Mouse (Mus musculus): ENCODE results near the gene Adam15. TPM values are rescaled to one million over a fixed set of nuclear protein-coding genes. Genes with fewer than 3 reads are reported as not detected.

Adam15 gene
- polyA plus RNA-seq, 1 experiment from 2014 or later: 61.1 TPM

DNA sequence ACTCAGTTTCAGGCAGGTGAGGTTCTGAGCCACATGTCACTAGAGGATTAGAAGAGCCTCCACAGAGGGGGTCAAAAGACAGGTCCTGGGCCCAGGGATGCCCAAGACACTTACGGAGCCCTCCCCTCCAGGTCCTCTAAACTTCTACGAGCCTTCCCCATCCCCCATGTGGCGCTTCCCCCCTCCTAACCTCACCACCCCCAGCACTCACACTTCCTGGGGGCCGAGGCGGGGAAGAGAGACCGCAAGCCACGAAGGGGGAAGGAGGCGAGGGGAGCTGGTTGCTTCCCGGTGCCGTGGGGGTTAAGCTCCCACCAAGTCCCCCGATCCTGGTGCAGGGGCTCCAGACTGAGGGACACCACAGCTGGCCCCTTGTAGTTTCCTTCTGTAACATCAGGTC, 35.7 kb upstream of the Adam15 start:
- Histone ChIP-seq H3K27me3 (ENCODE audit: control insufficient read depth, insufficient read depth, low read length) (no peaks in the 10 kb centered on the region), H3K36me3 (ENCODE audit: control insufficient read depth, insufficient read depth, low read length) (0 out of 2 replicates have a peak, but pooled peaks cover 2% of the 10 kb centered on the region), H3K4me1 (ENCODE audit: control insufficient read depth, insufficient read depth, low read length) (peaks cover 47% of the 10 kb centered on the region), H3K27ac (ENCODE audit: low read length) (peak overlapping the region; percentile 95), H3K4me2 (ENCODE audit: low read depth, low read length) (peak overlapping the region; percentile 35; the same call in 1 of the 2 replicates), H3K4me3 (replicated peaks; ENCODE audit: low read length) (no peak overlapping the region), H3K9me3 (replicated peaks; ENCODE audit: control insufficient read depth, low read length) (no peaks in the 10 kb centered on the region), H3K9ac (ENCODE audit: low read length) (peak overlapping the region; percentile 64)
- WGBS: 34% methylated on average over 11 of the region's 11 CpGs
- no peak for ATAC-seq (ENCODE audit: insufficient read depth, low FRiP score)

DNA sequence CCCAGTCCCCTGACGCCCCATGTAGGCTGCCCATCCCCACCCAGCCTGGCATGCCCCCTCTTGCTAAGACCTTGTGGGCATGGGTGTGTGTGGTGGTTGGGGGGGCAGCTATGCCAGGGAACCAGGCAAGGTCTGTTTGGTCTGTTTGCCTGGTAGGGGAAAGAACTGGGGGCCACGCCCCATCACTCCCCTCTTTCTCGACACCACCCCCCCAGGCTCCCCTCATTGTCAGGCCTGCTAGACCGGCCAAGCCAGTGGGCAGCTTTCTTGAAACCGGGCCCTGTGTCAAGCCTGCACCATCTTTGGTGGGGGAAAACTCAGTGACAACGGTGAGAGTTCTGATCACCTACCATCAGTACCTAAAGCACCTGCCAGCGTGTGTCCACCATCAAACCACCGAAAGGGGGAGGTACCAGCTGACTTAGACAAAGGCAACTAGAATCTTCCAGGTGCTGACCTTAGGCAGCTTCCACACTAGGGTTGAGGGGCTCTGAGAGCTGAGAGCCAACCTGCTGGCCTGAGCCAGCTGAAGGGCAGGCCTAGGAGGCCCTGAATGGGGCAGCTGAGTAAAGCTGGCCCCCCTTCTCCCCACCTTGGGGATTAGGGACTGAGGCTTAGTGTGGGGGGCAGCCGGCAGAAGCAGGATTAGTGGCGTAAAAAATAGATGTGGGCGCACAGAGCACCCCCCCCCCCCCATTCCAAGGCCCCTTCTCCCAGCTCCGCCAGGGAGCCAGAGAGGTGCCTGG, 34.7 kb upstream of the Adam15 start:
- Histone ChIP-seq H3K4me3 (replicated peaks; ENCODE audit: low read length) (no peak overlapping the region), H3K27me3 (ENCODE audit: control insufficient read depth, insufficient read depth, low read length) (no peaks in the 10 kb centered on the region), H3K27ac (ENCODE audit: low read length) (peak overlapping the region; percentile 80), H3K9me3 (replicated peaks; ENCODE audit: control insufficient read depth, low read length) (no peaks in the 10 kb centered on the region), H3K36me3 (ENCODE audit: control insufficient read depth, insufficient read depth, low read length) (peaks cover 11% of the 10 kb centered on the region; the same call in 1 of the 2 replicates), H3K9ac (ENCODE audit: low read length) (peak overlapping the region; percentile 64), H3K4me1 (ENCODE audit: control insufficient read depth, insufficient read depth, low read length) (peaks cover 39% of the 10 kb centered on the region), H3K4me2 (ENCODE audit: low read depth, low read length) (peak overlapping the region; percentile 35)
- WGBS: 61% methylated on average over 12 of the region's 12 CpGs
- ATAC-seq (ENCODE audit: insufficient read depth, low FRiP score): 0 out of 2 replicates have a peak, but pooled peaks have one; percentile 7

DNA sequence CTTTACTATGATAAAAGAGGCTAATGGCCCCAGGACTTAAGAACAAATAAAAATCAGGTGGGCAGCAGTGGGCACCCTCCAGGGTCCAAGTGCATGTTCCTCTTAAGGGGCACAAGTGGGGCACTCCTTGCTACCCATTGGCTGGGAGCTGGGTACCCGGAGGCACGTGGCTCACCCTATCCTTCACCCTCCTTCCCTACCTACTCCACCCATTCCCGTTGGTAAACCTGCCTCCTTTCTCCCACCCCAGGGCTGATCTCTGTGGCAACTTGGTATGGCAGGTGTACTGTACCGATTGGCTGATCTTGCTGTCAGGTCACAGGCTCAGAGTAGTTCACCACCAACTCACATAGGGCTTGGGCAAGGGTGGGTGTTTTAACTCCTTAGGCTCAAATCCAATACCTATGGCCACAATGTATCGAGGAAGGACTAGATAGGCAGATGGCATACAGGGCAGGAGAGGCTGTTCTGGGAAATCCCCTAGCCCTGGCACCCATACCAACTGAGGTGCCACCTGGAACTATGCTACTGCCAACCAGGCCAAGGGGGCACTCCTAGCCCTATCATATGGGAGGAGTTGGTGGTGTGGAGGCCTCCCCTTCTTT, 34.0 kb upstream of the Adam15 start:
- no peak overlapping the region for H3K4me2 ChIP-seq (ENCODE audit: low read depth, low read length)
- no peak for ATAC-seq (ENCODE audit: insufficient read depth, low FRiP score)
- WGBS: 75% methylated on average over 5 of the region's 5 CpGs
- H3K9ac ChIP-seq (ENCODE audit: low read length): peak overlapping the region; percentile 7; the same call in 1 of the 2 replicates
- H3K4me3 ChIP-seq (replicated peaks; ENCODE audit: low read length): no peak overlapping the region
- H3K27me3 ChIP-seq (ENCODE audit: control insufficient read depth, insufficient read depth, low read length): no peaks in the 10 kb centered on the region
- H3K27ac ChIP-seq (ENCODE audit: low read length): peak overlapping the region; percentile 62
- H3K36me3 ChIP-seq (ENCODE audit: control insufficient read depth, insufficient read depth, low read length): peaks cover 11% of the 10 kb centered on the region; the same call in 1 of the 2 replicates
- H3K9me3 ChIP-seq (replicated peaks; ENCODE audit: control insufficient read depth, low read length): no peaks in the 10 kb centered on the region
- peaks cover 39% of the 10 kb centered on the region for H3K4me1 ChIP-seq (ENCODE audit: control insufficient read depth, insufficient read depth, low read length)

GRCm38 (mm10) chr3:89382950-89383349, 33.2 kb upstream of the Adam15 start:
- Histone ChIP-seq H3K36me3 (ENCODE audit: control insufficient read depth, insufficient read depth, low read length) (peaks cover 11% of the 10 kb centered on the region; the same call in 1 of the 2 replicates), H3K9ac (ENCODE audit: low read length) (no peak overlapping the region), H3K27me3 (ENCODE audit: control insufficient read depth, insufficient read depth, low read length) (no peaks in the 10 kb centered on the region), H3K27ac (ENCODE audit: low read length) (no peak overlapping the region), H3K4me2 (ENCODE audit: low read depth, low read length) (no peak overlapping the region), H3K4me1 (ENCODE audit: control insufficient read depth, insufficient read depth, low read length) (peaks cover 40% of the 10 kb centered on the region), H3K9me3 (replicated peaks; ENCODE audit: control insufficient read depth, low read length) (no peaks in the 10 kb centered on the region), H3K4me3 (replicated peaks; ENCODE audit: low read length) (no peak overlapping the region)
- WGBS: 79% methylated on average over 5 of the region's 5 CpGs
- ATAC-seq (ENCODE audit: insufficient read depth, low FRiP score): no peak

DNA sequence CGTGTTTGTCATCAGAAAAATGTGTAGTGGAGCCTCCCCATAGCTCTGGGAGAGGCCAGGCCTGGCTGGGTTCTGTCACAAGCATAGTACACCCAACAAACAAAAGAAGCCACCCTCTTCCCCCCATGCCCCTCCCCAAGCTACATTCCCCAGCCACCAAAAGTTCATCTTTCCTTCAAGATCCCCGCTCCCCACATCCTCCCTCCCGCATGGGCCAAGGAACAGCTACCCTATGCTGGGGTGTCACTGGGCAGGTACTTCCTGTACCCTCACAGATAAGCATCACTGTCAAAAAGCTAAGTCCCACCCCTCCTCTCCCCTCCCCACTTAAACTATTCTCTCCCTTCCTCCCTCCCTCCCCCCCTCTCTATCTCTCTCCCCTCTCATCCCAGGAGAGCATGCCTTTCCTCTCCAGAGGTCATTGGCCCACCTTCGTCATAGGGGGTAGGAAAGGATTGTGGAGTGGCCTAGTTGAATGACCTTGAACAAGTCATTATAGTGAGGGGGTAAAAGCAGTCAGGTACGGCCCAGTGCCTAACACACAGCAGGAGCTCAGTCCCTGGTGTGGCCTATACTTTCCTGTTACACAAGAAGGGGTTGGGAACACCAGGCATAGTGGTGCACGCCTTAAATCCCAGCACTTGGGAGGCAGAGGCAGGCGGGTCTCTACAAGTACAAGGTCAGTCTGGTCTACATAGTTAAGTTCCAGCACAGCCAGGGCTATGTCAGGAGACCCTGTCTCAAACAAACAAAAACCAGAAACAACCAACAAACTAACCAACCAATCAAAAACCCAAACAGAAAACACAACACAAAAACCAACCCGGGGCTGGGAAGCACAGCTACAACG, 32.5 kb upstream of the Adam15 start:
- Histone ChIP-seq H3K4me1 (ENCODE audit: control insufficient read depth, insufficient read depth, low read length) (peaks cover 39% of the 10 kb centered on the region), H3K27ac (ENCODE audit: low read length) (no peak overlapping the region), H3K9ac (ENCODE audit: low read length) (no peak overlapping the region), H3K27me3 (ENCODE audit: control insufficient read depth, insufficient read depth, low read length) (no peaks in the 10 kb centered on the region), H3K9me3 (replicated peaks; ENCODE audit: control insufficient read depth, low read length) (no peaks in the 10 kb centered on the region), H3K4me3 (replicated peaks; ENCODE audit: low read length) (no peak overlapping the region), H3K36me3 (ENCODE audit: control insufficient read depth, insufficient read depth, low read length) (peaks cover 11% of the 10 kb centered on the region; the same call in 1 of the 2 replicates), H3K4me2 (ENCODE audit: low read depth, low read length) (no peak overlapping the region)
- no peak for ATAC-seq (ENCODE audit: insufficient read depth, low FRiP score)
- 82% methylated on average over 9 of the region's 9 CpGs for WGBS

DNA sequence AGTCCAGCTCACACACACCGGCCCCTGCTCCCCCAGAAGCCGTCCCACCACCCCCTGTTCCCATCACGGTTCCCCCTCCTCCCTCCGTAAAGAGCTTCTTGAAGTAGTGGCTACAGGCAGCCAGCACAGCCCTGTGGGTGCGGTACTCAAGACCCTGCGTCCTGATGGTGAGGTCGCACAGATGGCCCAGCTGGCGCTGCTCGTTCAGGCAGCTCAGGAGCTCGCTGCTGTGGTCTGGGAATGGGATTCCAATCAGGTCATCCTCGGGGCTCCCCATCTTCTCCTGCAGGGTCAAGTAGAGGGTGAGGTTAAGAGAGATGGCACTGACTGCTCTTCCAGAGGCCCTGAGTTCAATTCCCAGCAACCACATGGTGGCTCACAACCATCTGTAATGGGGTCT, 31.4 kb upstream of the Adam15 start:
- H3K9me3 ChIP-seq (replicated peaks; ENCODE audit: control insufficient read depth, low read length): no peaks in the 10 kb centered on the region
- H3K4me3 ChIP-seq (replicated peaks; ENCODE audit: low read length): no peak overlapping the region
- H3K36me3 ChIP-seq (ENCODE audit: control insufficient read depth, insufficient read depth, low read length): peaks cover 11% of the 10 kb centered on the region; the same call in 1 of the 2 replicates
- no peaks in the 10 kb centered on the region for H3K27me3 ChIP-seq (ENCODE audit: control insufficient read depth, insufficient read depth, low read length)
- H3K4me1 ChIP-seq (ENCODE audit: control insufficient read depth, insufficient read depth, low read length): peaks cover 32% of the 10 kb centered on the region
- no peak overlapping the region for H3K9ac ChIP-seq (ENCODE audit: low read length)
- H3K27ac ChIP-seq (ENCODE audit: low read length): no peak overlapping the region
- H3K4me2 ChIP-seq (ENCODE audit: low read depth, low read length): no peak overlapping the region
- WGBS: 87% methylated on average over 11 of the region's 11 CpGs
- ATAC-seq (ENCODE audit: insufficient read depth, low FRiP score): no peak

DNA sequence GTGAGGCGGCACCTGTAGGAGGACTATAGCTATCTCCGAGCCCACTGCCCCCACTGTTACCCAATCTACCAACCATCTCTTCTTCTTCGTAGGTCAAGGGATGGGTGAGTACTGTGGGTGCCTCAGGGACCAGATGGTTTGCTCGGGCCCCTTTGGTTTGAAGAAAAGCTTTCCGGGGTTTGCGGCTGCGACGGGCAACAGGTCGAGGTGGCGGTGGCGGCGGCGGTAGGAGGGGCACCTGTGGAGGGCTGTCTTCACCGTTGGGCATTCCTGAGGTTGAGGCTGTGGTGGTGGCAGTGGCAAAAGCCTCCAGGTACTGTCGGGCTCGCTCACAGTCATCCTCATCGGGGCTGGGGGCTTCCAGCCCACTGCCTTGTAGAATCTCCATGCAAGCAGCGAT, 30.9 kb upstream of the Adam15 start:
- H3K27ac ChIP-seq (ENCODE audit: low read length): no peak overlapping the region
- ATAC-seq (ENCODE audit: insufficient read depth, low FRiP score): no peak
- WGBS: 93% methylated on average over 18 of the region's 18 CpGs
- H3K36me3 ChIP-seq (ENCODE audit: control insufficient read depth, insufficient read depth, low read length): peaks cover 11% of the 10 kb centered on the region; the same call in 1 of the 2 replicates
- H3K4me2 ChIP-seq (ENCODE audit: low read depth, low read length): no peak overlapping the region
- H3K9me3 ChIP-seq (replicated peaks; ENCODE audit: control insufficient read depth, low read length): no peaks in the 10 kb centered on the region
- no peak overlapping the region for H3K9ac ChIP-seq (ENCODE audit: low read length)
- peaks cover 32% of the 10 kb centered on the region for H3K4me1 ChIP-seq (ENCODE audit: control insufficient read depth, insufficient read depth, low read length)
- no peak overlapping the region for H3K4me3 ChIP-seq (replicated peaks; ENCODE audit: low read length)
- no peaks in the 10 kb centered on the region for H3K27me3 ChIP-seq (ENCODE audit: control insufficient read depth, insufficient read depth, low read length)

GRCm38 (mm10) chr3:89380291-89380690, 30.5 kb upstream of the Adam15 start:
- Histone ChIP-seq H3K27ac (ENCODE audit: low read length) (no peak overlapping the region), H3K36me3 (ENCODE audit: control insufficient read depth, insufficient read depth, low read length) (peaks cover 11% of the 10 kb centered on the region; the same call in 1 of the 2 replicates), H3K4me3 (replicated peaks; ENCODE audit: low read length) (no peak overlapping the region), H3K9ac (ENCODE audit: low read length) (no peak overlapping the region), H3K27me3 (ENCODE audit: control insufficient read depth, insufficient read depth, low read length) (no peaks in the 10 kb centered on the region), H3K4me2 (ENCODE audit: low read depth, low read length) (no peak overlapping the region), H3K9me3 (replicated peaks; ENCODE audit: control insufficient read depth, low read length) (no peaks in the 10 kb centered on the region), H3K4me1 (ENCODE audit: control insufficient read depth, insufficient read depth, low read length) (peaks cover 31% of the 10 kb centered on the region)
- WGBS: 95% methylated on average over 14 of the region's 14 CpGs
- no peak for ATAC-seq (ENCODE audit: insufficient read depth, low FRiP score)
